Mouse (Mus musculus): Measurements from ENCODE around the gene Vmn1r129.
"Not testable (repeated sequence)": the region's sequence is repeated elsewhere in the genome, so short reads cannot be mapped to it uniquely, and the experiment has no call there.

Vmn1r129 gene

DNA sequence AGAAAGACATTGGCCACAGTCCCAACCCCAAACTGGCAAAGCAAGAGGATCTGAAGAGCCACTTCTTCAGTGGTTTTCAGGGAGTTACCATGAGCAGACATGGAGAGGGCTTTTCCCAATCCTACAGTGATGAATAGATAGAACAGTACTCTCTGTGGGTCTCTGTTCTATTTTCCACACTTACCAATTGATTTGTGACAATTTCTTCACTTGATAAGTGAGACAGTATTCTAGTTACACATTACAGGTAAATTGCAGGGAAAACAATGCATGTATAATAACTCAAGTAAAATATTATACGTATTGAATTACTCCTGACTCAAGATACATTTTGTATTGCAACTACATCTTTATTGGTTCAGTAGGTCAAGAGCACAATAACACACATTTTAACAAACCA, at the start of gene Vmn1r129:
Vmn1r129 (minus strand) TSS at position 101 of the 400 bp plus-strand sequence.
- not testable (repeated sequence) for DNase-seq

DNA sequence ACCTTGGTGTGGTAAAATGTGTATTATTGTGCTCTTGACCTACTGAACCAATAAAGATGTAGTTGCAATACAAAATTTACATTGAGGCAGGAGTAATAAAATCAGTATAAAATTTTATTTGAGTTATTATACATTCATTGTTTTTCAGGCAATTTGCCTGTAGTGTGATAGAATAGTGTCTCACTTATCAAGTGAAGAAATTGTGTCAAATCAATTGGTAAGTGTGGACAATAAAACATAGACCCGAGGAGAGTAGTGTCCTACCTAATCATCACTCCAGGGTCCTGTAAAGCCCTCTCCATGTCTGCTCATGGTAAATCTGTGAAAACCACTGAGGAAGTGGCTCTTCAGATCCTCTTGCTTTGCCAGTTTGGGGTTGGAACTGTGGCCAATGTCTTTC, 12.0 kb downstream of the Vmn1r129 start, which contains the start of gene Vmn1r128:
Vmn1r128 (plus strand) TSS at position 301 of the 400 bp plus-strand sequence.
- not testable (repeated sequence) for DNase-seq

DNA sequence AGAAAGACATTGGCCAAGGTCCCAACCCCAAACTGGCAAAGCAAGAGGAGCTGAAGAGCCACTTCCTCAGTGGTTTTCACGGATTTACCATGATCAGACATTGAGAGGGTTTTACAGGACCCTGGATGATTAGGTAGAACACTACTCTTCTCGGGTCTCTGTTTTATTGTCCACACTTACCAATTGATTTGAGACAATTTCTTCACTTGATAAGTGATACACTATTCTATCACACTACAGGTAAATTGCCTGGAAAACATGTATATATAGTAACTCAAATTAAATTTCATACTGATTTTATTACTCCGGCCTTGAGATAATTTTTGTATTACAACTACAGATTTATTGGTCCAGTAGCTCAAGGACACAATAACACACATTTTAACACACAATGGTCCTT, 41.3 kb downstream of the Vmn1r129 start, which contains the start of gene Vmn1r127:
Vmn1r127 (minus strand) TSS at position 101 of the 400 bp plus-strand sequence.
- DNase-seq: not testable (repeated sequence)

Data from kidney, postnatal 10 days (tissue).